Mouse (Mus musculus) thymus, adult 2 months (tissue): ENCODE results near the gene Gprc5c.

Experiments used
- CTCF ChIP-seq: fragments of 200-500 bp; IDR thresholded peaks from 2 replicates; pipeline ENCODE4 v1.5.1; 2012; ENCODE audit warnings: mild to moderate bottlenecking, control low read depth, low read length, moderate library complexity, borderline replicate concordance; ENCODE audit not compliant: control insufficient read depth, poor library complexity, insufficient read depth; ENCODE audit errors: extremely low read depth
- POLR2A ChIP-seq: fragments of 200-500 bp; IDR thresholded peaks from 2 replicates; pipeline ENCODE4 v1.6.1; 2012; ENCODE audit warnings: mild to moderate bottlenecking, low read length, control low read depth, moderate library complexity; ENCODE audit not compliant: control insufficient read depth, poor library complexity, insufficient read depth; ENCODE audit errors: extremely low read depth

DNA sequence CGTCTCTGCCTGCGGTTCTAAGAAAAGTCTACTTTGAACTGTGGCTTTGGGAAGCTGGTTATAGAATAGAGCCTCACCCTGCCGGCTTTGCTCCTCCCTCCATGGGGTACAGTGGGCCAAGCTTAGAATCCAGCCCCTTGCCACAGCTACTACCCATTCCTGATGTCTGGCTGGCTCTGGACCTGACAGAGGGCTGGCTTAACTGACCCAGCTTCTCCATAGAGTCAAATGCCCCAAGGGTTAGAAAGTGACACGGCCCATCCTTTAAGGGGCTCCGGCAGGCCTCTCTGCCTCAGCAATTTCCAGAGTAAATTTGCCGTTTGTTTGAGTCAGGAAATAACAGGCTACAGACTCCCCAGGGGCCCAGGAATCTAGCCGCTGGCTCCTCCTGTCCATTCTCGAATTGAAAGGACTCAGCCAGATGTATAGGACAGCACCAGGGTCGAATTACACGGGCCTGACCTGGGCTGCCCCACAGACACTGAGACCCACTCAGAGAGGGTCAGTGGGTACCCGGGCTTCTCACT lies 27.7 kb upstream of the Gprc5c start:
- no peak for TF ChIP-seq POLR2A
- TF ChIP-seq CTCF, result no peak
